Mouse (Mus musculus) stomach, embryonic 14.5 days (tissue): ENCODE measurements around the gene Rpn1. TPM values are rescaled to one million over a fixed set of nuclear protein-coding genes. Genes with fewer than 3 reads are reported as not detected.
"Not testable (repeated sequence)": the region's sequence is repeated elsewhere in the genome, so short reads cannot be mapped to it uniquely, and the experiment has no call there.

Experiments
- ATAC-seq: fragments of 200-750 bp; cut with Nextera tagmentation; 2 replicates; pipeline ENCODE4 v1.8.0; 2017; ENCODE audit warnings: low read depth, moderate TSS enrichment; ENCODE audit not compliant: insufficient number of reproducible peaks, insufficient read depth, low FRiP score
- H3K27ac ChIP-seq: fragments of 300-500 bp; sonication (generic); 2 replicates; pipeline ENCODE4 v1.5.1; 2014; ENCODE audit warnings: mild to moderate bottlenecking, low read length, moderate library complexity, mixed read lengths
- H3K27me3 ChIP-seq: fragments of 300-500 bp; sonication (generic); 2 replicates; pipeline ENCODE4 v1.6.1; 2014; ENCODE audit warnings: low read length, control low read depth, mixed read lengths; ENCODE audit not compliant: control insufficient read depth, insufficient read depth
- H3K36me3 ChIP-seq: fragments of 300-500 bp; sonication (generic); 2 replicates; pipeline ENCODE4 v1.6.1; 2014; ENCODE audit warnings: mild to moderate bottlenecking, control low read depth, low read length, moderate library complexity, mixed read lengths; ENCODE audit not compliant: control insufficient read depth, insufficient read depth
- H3K4me1 ChIP-seq: fragments of 300-500 bp; sonication (generic); 2 replicates; pipeline ENCODE4 v1.6.1; 2014; ENCODE audit warnings: low read length, control low read depth, mixed read lengths; ENCODE audit not compliant: control insufficient read depth, insufficient read depth
- H3K4me2 ChIP-seq: fragments of 300-500 bp; sonication (generic); replicated peaks from 2 replicates; pipeline ENCODE4 v1.6.1; 2014; ENCODE audit warnings: low read depth, low read length, control low read depth
- H3K4me3 ChIP-seq: fragments of 300-500 bp; sonication (generic); 2 replicates; pipeline ENCODE4 v1.5.1; 2014; ENCODE audit warnings: low read depth, low read length, control low read depth
- H3K9ac ChIP-seq: fragments of 300-500 bp; sonication (generic); replicated peaks from 2 replicates; pipeline ENCODE4 v1.6.1; 2014; ENCODE audit warnings: low read depth, mild to moderate bottlenecking, control low read depth, low read length, moderate library complexity, mixed read lengths
- H3K9me3 ChIP-seq: fragments of 300-500 bp; sonication (generic); 2 replicates; pipeline ENCODE4 v1.6.1; 2016; ENCODE audit warnings: low read depth, low read length, control low read depth; ENCODE audit not compliant: control insufficient read depth
- WGBS: fragments of 180-500 bp; shearing (Covaris S2); extraction: QIAGEN DNeasy Blood & Tissue Kit; methylation state at CpG from one replicate; pipeline ENCODE4 v1.1.7; 2014; 5-methylcytosine and 5-hydroxymethylcytosine counted together
- polyA plus RNA-seq: library from polyadenylated mRNA; unstranded; fragments of >200 nt; fragmentation: Nextera tagmentation; extraction: Ambion mirVana; gene quantifications from 2 replicates; pipeline ENCODE4 v1.2.1, GENCODE M21; 2014

Gene Rpn1
- polyA plus RNA-seq, 1 experiment from 2014 or later = 373 TPM

DNA sequence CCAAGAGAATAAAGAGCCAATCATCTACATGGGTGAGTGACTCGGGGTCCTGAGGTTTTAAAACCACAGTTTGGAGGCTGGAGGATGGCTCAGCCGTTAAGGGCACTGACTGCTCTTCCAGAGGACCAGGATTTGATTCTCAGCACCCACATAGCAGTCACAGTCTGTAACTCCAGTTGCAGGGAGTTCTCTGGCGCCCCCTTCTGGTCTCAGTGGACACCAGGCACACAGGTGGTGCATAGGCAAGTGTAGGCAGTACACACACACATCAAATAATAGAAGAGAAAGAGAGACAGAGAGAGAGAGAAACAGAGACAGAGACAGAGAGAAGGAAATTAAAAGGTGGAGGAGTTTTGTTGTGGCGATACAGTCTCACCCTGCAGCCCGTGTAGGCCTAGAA, 35.0 kb downstream of the Rpn1 start:
- no peaks in the 10 kb centered on the region for H3K9me3 ChIP-seq
- H3K4me1 ChIP-seq = peaks cover 9% of the 10 kb centered on the region; the same call in 1 of the 2 replicates
- no peak overlapping the region for H3K4me2 ChIP-seq
- WGBS = 79% methylated on average over 5 of the region's 5 CpGs
- H3K9ac ChIP-seq = no peak overlapping the region
- 0 out of 2 replicates have a peak, but pooled peaks cover 3% of the 10 kb centered on the region for H3K27me3 ChIP-seq
- no peak for ATAC-seq
- H3K27ac ChIP-seq = no peak overlapping the region
- no peak overlapping the region for H3K4me3 ChIP-seq
- H3K36me3 ChIP-seq = no peaks in the 10 kb centered on the region

DNA sequence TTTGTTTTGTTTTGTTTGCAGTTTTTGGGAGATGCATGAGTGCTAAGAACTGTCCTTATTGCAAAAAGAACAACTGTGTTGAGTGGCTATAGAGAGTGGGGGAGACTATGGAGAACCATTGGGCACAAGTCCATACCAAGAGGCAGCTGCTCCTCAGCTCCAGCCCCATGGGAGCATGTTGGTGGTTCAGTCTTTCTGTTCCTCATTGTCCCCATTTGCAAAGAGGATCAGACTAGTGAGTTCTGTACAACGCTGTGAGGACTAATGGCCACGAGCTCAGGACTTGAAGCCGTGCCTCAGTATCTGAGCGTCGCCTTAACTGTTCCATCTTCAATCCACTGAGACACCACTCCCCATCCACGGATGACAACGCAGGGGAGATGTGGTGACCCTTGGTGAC, 36.5 kb downstream of the Rpn1 start:
- H3K9ac ChIP-seq = no peak overlapping the region
- no peak for ATAC-seq
- H3K4me3 ChIP-seq = no peak overlapping the region
- H3K27ac ChIP-seq = no peak overlapping the region
- no peak overlapping the region for H3K4me2 ChIP-seq
- peaks cover 13% of the 10 kb centered on the region; the same call in 1 of the 2 replicates for H3K4me1 ChIP-seq
- no peaks in the 10 kb centered on the region for H3K36me3 ChIP-seq
- 87% methylated on average over 7 of the region's 7 CpGs for WGBS
- H3K27me3 ChIP-seq = 0 out of 2 replicates have a peak, but pooled peaks cover 3% of the 10 kb centered on the region
- H3K9me3 ChIP-seq = no peaks in the 10 kb centered on the region

DNA sequence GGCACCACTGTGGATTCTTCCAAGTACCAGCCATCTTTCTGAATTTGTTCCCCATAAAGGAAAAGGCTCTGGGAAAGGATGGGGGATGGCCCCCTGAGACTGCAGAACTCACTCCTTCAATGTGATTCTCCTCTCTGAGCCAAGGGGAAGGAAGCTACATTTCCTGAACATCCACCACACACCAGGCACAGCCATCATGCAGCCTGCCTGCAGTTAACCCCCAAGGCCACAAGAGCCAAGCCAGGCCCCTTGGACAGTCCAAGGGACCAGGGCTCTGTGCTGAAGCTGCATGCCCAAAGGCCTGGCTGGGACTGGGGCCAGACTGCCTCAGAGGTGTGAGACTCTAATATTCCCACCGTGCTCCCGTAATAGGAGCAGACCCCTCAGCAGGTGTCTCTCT, 37.5 kb downstream of the Rpn1 start:
- Histone ChIP-seq H3K27me3 (0 out of 2 replicates have a peak, but pooled peaks cover 3% of the 10 kb centered on the region), H3K9ac (no peak overlapping the region), H3K4me3 (no peak overlapping the region), H3K4me2 (no peak overlapping the region), H3K4me1 (peaks cover 13% of the 10 kb centered on the region; the same call in 1 of the 2 replicates), H3K36me3 (no peaks in the 10 kb centered on the region), H3K27ac (no peak overlapping the region), H3K9me3 (no peaks in the 10 kb centered on the region)
- 92% methylated on average over 2 of the region's 2 CpGs for WGBS
- no peak for ATAC-seq

DNA sequence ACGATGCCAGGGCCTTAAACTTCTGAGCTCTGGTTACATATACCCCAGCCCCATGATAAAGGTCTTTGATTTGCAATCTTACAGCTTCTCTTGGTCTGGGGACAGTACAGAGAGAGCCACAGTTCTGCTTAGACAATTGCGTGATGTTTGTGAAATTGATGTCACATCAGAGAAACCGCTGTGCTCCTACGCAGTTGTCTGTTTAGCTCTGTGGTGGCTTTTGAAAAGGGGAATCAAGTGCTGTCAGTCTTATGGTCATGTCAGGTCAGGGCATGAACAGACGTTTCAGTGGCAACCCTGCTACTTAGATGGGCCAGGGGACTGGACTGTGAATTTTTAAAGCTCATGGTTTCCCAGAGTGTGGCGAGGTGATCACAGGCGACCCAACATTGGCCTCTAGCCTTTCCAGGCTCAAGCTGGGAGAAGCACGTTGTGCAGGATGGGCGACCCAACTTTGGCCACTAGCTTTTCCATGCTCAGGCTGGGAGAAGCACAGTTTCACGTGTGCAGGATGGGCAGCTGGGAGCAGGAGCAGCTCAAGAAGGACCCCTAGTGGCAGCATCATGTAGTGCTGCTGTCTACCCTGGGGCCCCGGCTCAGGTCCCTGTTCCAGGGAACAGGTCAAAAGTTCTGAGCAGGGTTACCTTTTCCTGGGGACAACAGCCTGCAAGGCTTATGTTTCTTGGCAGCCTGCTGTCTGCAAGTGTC, 39.0 kb downstream of the Rpn1 start:
- Histone ChIP-seq H3K9ac (no peak overlapping the region), H3K4me2 (peak overlapping the region; percentile 28; the same call in 1 of the 2 replicates), H3K4me3 (no peak overlapping the region)

DNA sequence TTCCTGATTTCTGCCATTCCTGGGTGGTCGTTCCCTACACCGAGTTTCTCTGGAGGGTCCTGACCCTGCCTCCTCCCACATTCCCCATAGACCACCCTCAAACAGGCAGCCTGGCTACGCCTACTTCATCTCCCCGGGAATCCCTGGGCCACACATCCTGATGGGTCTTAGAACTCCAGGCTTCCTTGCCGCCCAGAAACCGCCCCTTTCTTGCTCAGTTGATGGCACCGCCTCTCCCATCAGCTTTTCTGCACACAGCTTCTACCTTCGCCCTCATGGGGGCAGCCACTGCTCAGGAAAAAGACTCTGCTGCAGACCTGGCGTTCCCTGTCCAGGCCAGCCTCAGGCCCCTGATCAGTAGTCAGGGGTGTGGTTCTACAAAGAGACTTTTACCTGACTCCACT, 39.6 kb downstream of the Rpn1 start:
- peaks cover 13% of the 10 kb centered on the region; the same call in 1 of the 2 replicates for H3K4me1 ChIP-seq
- peak; percentile 91 for ATAC-seq
- no peaks in the 10 kb centered on the region for H3K9me3 ChIP-seq
- 2% methylated on average over 9 of the region's 9 CpGs for WGBS
- no peak overlapping the region for H3K27ac ChIP-seq
- 0 out of 2 replicates have a peak, but pooled peaks cover 3% of the 10 kb centered on the region for H3K27me3 ChIP-seq
- no peak overlapping the region for H3K4me3 ChIP-seq
- no peaks in the 10 kb centered on the region for H3K36me3 ChIP-seq
- H3K4me2 ChIP-seq = peak overlapping the region; percentile 28; the same call in 1 of the 2 replicates
- no peak overlapping the region for H3K9ac ChIP-seq

More for the DNA sequence above, 39.0 kb downstream of the Rpn1 start:
- H3K36me3 ChIP-seq = no peaks in the 10 kb centered on the region
- no peak for ATAC-seq
- no peaks in the 10 kb centered on the region for H3K9me3 ChIP-seq
- H3K27ac ChIP-seq = no peak overlapping the region
- 0 out of 2 replicates have a peak, but pooled peaks cover 3% of the 10 kb centered on the region for H3K27me3 ChIP-seq
- WGBS = 42% methylated on average over 11 of the region's 11 CpGs
- peaks cover 13% of the 10 kb centered on the region; the same call in 1 of the 2 replicates for H3K4me1 ChIP-seq

DNA sequence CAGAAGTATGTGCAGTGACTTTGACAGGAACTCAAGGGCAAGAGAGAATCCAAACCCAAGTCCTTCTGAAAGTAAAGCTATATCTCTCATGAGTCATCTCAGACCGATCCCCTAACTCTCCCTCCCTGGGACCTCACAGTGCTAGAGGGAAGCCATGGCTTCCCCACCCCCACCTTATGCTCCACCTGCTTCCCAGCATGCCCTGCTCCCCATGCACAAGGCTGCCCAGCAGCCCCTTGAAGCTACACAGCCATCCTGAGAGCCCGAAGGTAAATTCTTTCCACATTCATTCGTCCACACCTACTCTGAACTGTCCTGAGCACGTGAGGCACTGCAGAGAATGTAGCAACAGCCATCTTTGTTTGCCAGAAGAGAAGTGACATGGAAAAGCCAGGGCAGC, 40.3 kb downstream of the Rpn1 start:
- no peaks in the 10 kb centered on the region for H3K9me3 ChIP-seq
- 70% methylated on average over 4 of the region's 4 CpGs for WGBS
- 0 out of 2 replicates have a peak, but pooled peaks cover 3% of the 10 kb centered on the region for H3K27me3 ChIP-seq

DNA sequence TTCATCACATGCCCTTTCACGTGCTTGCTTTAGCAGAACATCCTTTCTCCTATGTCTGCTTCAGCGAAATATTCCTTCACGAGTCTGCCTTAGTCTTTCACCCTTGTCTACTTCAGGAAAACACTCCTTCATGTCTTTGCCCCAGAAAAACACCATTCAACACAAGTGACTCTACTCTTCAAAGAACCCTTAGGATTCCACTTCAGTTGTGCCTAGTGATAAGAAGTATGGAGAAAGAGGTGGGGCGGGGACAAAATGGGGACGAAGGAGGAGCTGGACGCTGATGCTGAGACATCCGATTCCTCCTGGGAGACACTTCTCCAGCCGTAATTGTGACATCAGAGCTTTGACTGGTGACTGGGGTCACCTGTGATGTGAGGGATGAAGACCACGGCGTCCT, 41.5 kb downstream of the Rpn1 start:
- WGBS = 88% methylated on average over 10 of the region's 10 CpGs
- H3K4me2 ChIP-seq, H3K4me3 ChIP-seq, H3K36me3 ChIP-seq, H3K27ac ChIP-seq, H3K9me3 ChIP-seq, ATAC-seq, H3K9ac ChIP-seq, H3K27me3 ChIP-seq: not testable (repeated sequence)
- peaks cover 13% of the 10 kb centered on the region; the same call in 1 of the 2 replicates for H3K4me1 ChIP-seq

More for the DNA sequence above, 40.3 kb downstream of the Rpn1 start:
- Histone ChIP-seq H3K27ac (no peak overlapping the region), H3K4me1 (peaks cover 13% of the 10 kb centered on the region; the same call in 1 of the 2 replicates), H3K4me2 (no peak overlapping the region), H3K36me3 (no peaks in the 10 kb centered on the region), H3K4me3 (no peak overlapping the region), H3K9ac (no peak overlapping the region)
- ATAC-seq = no peak

DNA sequence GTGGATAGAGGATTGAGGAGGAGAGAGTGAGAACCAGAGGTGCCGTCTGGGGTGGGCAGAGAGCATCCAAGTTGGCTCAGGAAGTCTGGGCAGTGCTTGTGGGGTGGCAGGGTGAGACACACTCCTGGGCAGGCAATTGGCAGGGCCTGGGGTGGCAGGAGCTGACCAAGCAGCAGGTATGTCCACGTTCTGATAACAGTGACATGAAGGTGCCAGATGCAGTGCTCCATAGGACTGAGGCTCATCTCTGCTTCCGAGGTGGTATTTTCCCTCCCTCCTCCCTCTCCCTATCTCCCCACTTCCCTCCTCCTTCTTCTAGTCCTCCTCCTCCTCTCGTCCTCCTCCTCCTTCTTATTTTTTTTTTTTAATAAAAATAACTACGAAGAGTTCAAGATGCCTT, 47.2 kb downstream of the Rpn1 start:
- no peaks in the 10 kb centered on the region for H3K9me3 ChIP-seq
- ATAC-seq = no peak
- no peak overlapping the region for H3K4me3 ChIP-seq
- H3K27me3 ChIP-seq = no peaks in the 10 kb centered on the region
- H3K9ac ChIP-seq = no peak overlapping the region; the same call in 1 of the 2 replicates
- no peaks in the 10 kb centered on the region for H3K36me3 ChIP-seq
- H3K4me1 ChIP-seq = peaks cover 3% of the 10 kb centered on the region; the same call in 1 of the 2 replicates
- 23% methylated on average over 5 of the region's 5 CpGs for WGBS
- H3K4me2 ChIP-seq = no peak overlapping the region
- H3K27ac ChIP-seq = no peak overlapping the region
